Mouse (Mus musculus) liver, postnatal 0 days (tissue): ENCODE data around the gene Vezf1. TPM values are rescaled to one million over a fixed set of nuclear protein-coding genes. Genes with fewer than 3 reads are reported as not detected.

ENCODE experiments used
- ATAC-seq: fragments of 200-750 bp; cut with Nextera tagmentation; 2 replicates; pipeline ENCODE4 v1.8.0; 2017; ENCODE audit warnings: mild to moderate bottlenecking, moderate library complexity
- DNase-seq: peaks from one replicate; pipeline ENCODE4 v3.0.0-alpha.2; 2016
- H3K27ac ChIP-seq: fragments of 300-500 bp; sonication (generic); 2 replicates; pipeline ENCODE4 v1.5.1; 2014; ENCODE audit warnings: antibody characterized with exemption, moderate library complexity, mild to moderate bottlenecking, low read depth
- H3K27me3 ChIP-seq: fragments of 300-500 bp; sonication (generic); 2 replicates; pipeline ENCODE4 v1.6.1; 2014; ENCODE audit warnings: low read length, control low read depth, mixed read lengths; ENCODE audit not compliant: insufficient read depth
- H3K36me3 ChIP-seq: fragments of 300-500 bp; sonication (generic); replicated peaks from 2 replicates; pipeline ENCODE4 v1.6.1; 2014; ENCODE audit warnings: mild to moderate bottlenecking, control low read depth, low read length, moderate library complexity, mixed read lengths; ENCODE audit not compliant: insufficient read depth
- H3K4me1 ChIP-seq: fragments of 300-500 bp; sonication (generic); 2 replicates; pipeline ENCODE4 v1.6.1; 2014; ENCODE audit warnings: antibody characterized with exemption, mild to moderate bottlenecking, control low read depth; ENCODE audit not compliant: insufficient read depth
- H3K4me2 ChIP-seq: fragments of 300-500 bp; sonication (generic); 2 replicates; pipeline ENCODE4 v1.6.1; 2014; ENCODE audit warnings: low read depth, mild to moderate bottlenecking, low read length, moderate library complexity, mixed read lengths
- H3K4me3 ChIP-seq: fragments of 300-500 bp; sonication (generic); 2 replicates; pipeline ENCODE4 v1.5.1; 2014; ENCODE audit warnings: low read depth, low read length
- H3K9ac ChIP-seq: fragments of 300-500 bp; sonication (generic); replicated peaks from 2 replicates; pipeline ENCODE4 v1.6.1; 2014; ENCODE audit warnings: mild to moderate bottlenecking, moderate library complexity
- H3K9me3 ChIP-seq: fragments of 300-500 bp; sonication (generic); 2 replicates; pipeline ENCODE4 v1.6.1; 2016; ENCODE audit warnings: mild to moderate bottlenecking, control low read depth, low read length, mixed read lengths
- CTCF ChIP-seq: sonication (generic); IDR thresholded peaks from 2 replicates; pipeline ENCODE4 v1.5.1; 2016; ENCODE audit warnings: antibody characterized with exemption, low read depth
- EP300 ChIP-seq: IDR thresholded peaks from 2 replicates; pipeline ENCODE4 v1.6.1; 2016; ENCODE audit warnings: antibody characterized with exemption, low read depth, mild to moderate bottlenecking
- WGBS: fragments of 180-500 bp; shearing (Covaris S2); extraction: QIAGEN DNeasy Blood & Tissue Kit; methylation state at CpG from one replicate; pipeline ENCODE4 v1.1.7; 2014; ENCODE audit not compliant: insufficient replicate concordance; 5-methylcytosine and 5-hydroxymethylcytosine counted together
- polyA plus RNA-seq: library from polyadenylated mRNA; unstranded; fragments of >200 nt; fragmentation: Nextera tagmentation; extraction: Ambion mirVana; gene quantifications from 2 replicates; pipeline ENCODE4 v1.2.1, GENCODE M21; 2015

Vezf1 gene
- polyA plus RNA-seq, 1 experiment from 2014 or later, result 6.3 TPM

DNA sequence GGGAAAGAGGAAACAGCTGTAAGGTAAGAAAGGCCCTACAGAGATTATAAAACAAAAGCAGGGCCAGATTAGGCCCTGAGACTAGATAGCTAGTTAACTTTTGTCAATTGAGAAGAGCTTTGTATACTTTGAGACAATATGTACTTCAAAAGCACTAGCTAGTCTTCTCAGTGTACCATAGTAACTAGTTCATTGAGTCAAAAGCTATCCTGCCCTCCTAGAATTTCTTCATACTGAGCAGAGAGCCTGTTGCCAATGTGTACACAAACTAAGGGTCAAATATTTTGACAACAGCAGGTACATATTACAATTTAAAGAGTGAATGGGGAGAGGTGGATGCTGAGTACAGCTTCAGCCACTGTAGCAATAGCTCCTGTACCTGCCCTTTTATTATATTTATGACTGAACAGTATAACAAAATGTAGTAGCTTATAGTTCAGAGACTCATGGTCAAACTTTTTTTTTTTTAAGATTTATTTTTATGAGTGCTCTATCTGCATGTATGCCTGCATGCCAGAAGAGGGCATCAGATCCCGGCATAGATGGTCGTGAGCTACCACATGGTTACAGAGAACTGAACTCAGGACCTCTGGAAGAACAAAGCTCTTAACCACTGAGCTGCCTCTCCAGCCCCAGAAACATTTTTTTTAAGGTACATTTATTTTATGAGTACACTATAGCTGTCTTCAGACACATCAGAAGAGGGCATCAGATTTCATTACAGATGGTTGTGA is 6.0 kb upstream of the Vezf1 start:
- H3K9ac ChIP-seq, result no peak overlapping the region
- DNase-seq (no peak), ATAC-seq (peak; percentile 70)
- no peaks in the 10 kb centered on the region for H3K9me3 ChIP-seq
- H3K27ac ChIP-seq, result no peak overlapping the region
- no peaks in the 10 kb centered on the region for H3K36me3 ChIP-seq
- H3K4me1 ChIP-seq, result no peaks in the 10 kb centered on the region; the same call in 1 of the 2 replicates
- no peaks in the 10 kb centered on the region for H3K27me3 ChIP-seq
- 59% methylated on average over 2 of the region's 2 CpGs for WGBS
- no peak overlapping the region for H3K4me2 ChIP-seq
- peak; percentile 41 for TF ChIP-seq CTCF
- no peak for TF ChIP-seq EP300
- no peak overlapping the region for H3K4me3 ChIP-seq

DNA sequence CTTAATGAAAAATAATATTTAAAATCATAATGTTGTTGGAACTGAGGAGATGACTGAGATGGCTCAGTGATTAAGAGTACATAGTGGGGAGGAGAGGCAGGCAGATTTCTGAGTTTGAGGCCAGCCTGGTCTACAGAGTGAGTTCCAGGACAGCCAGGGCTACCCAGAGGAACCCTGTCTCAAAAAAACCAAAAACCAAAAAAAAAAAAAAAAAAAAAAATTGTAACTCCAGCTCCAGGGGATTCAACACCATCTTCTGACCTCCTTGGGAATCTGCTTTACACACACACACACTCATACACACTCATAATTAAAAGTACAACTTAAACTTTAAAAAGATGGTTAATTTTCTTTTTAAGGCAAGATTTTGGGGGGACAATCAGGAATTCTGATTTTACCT is 2.3 kb upstream of the Vezf1 start:
- H3K9ac ChIP-seq, result no peak overlapping the region
- ATAC-seq, result no peak

DNA sequence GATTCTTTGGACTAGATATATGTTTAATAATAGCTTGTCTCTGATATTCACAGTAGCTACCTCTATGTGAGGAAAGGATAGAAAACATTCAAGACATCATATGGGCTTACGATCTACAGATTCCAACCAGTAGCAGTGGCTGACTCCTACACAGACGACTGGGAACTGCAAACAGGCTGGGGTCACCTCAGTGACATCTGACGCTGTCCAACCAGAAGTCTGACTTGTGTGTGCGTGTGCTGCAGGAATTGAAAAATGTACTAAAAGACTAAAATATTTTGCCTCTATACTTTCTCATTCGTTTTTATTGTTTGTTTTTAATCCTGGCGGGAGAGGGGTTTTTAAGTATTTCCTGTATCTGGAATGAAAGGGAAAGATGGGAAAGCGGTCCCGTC is 891 bp upstream of the Vezf1 start:
- Histone ChIP-seq H3K36me3 (no peaks in the 10 kb centered on the region), H3K27me3 (no peaks in the 10 kb centered on the region), H3K4me2 (peak overlapping the region; percentile 98), H3K27ac (peak overlapping the region; percentile 92), H3K4me1 (peaks cover 29% of the 10 kb centered on the region), H3K9ac (peak overlapping the region; percentile 96), H3K4me3 (peak overlapping the region; percentile 98), H3K9me3 (no peaks in the 10 kb centered on the region)
- no peak for DNase-seq
- WGBS, result 5% methylated on average over 8 of the region's 8 CpGs
- no peak for ATAC-seq
- no peak for TF ChIP-seq CTCF
- no peak for TF ChIP-seq EP300

More for the DNA sequence above, 2.3 kb upstream of the Vezf1 start:
- no peak for DNase-seq
- Histone ChIP-seq H3K4me3 (no peak overlapping the region), H3K4me2 (no peak overlapping the region), H3K27me3 (no peaks in the 10 kb centered on the region), H3K36me3 (no peaks in the 10 kb centered on the region), H3K27ac (no peak overlapping the region), H3K4me1 (peaks cover 17% of the 10 kb centered on the region), H3K9me3 (no peaks in the 10 kb centered on the region)
- TF ChIP-seq CTCF (no peak), EP300 (no peak)

DNA sequence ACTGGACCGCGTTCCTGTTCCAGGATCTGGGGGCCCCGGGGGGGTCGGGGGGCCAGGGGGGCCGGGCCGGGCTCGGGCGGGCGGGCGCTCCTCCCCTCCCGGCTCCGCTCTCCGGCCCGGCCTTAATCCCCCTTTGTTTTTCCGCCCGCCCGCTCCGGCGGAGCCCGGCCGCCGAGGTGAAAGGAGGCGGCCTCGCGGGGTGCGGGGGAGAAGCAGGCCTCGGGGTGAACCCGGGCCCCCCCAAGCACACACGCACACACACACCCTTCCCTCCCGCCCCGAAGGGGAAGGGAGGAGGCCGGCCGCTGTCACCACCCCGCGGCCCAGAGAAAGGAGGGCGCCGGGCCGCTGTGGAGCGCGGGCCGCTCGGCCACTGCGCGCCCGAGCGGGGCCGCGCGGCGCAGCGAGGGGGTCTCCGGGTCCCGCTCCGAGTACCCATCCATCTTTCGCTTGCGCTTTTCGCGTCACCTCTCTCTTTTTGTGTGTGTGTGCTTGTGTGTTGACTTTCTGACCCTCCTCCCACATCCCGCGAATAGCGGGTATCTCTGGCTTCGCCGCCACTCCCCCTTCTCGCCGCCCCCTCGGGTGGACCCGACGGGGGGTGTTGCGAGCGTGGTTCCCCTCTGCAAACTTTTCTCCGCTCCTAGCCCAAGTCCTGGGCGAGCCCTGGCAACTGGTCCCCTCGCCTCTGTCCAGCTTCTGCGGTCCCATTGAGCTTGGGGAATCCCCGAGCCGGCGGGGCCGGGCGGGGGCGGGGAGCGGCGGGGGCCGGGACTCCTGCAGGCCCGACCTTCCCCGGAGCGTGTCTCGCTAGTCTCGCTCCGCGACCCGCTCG is 549 bp downstream of the Vezf1 start:
- Histone ChIP-seq H3K36me3 (peaks cover 4% of the 10 kb centered on the region), H3K9ac (peak overlapping the region; percentile 96), H3K4me2 (peak overlapping the region; percentile 98), H3K4me3 (peak overlapping the region; percentile 98), H3K27ac (peak overlapping the region; percentile 92), H3K9me3 (no peaks in the 10 kb centered on the region), H3K4me1 (peaks cover 29% of the 10 kb centered on the region), H3K27me3 (no peaks in the 10 kb centered on the region)
- DNase-seq (peak; percentile 75), ATAC-seq (peak; percentile 72)
- TF ChIP-seq CTCF (no peak), EP300 (no peak)
- 2% methylated on average over 61 of the region's 92 CpGs for WGBS

DNA sequence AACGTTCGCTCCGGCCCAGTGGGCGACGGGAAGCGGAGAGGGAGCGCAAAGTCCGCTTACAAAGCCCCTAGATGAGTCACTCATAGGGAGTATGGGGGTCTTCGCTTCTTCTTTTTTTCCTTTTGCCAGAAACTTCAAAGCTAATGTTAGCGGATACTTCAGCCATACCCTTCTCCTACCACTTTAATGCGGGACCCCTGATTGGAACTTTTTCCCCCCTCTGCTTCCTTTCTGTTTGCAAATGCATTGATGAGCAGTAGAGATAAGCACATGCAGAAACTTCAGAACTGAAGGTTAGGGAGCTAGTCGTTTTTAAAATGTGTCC is 1.1 kb downstream of the Vezf1 start:
- WGBS, result under 1% methylated on average over 12 of the region's 12 CpGs
- Histone ChIP-seq H3K36me3 (peaks cover 7% of the 10 kb centered on the region), H3K4me1 (peaks cover 29% of the 10 kb centered on the region), H3K27me3 (no peaks in the 10 kb centered on the region), H3K9ac (peak overlapping the region; percentile 96), H3K4me3 (peak overlapping the region; percentile 98), H3K9me3 (no peaks in the 10 kb centered on the region), H3K4me2 (peak overlapping the region; percentile 98), H3K27ac (0 out of 2 replicates have a peak overlapping the region, but pooled peaks have one; percentile 92)
- DNase-seq (no peak), ATAC-seq (no peak)
- TF ChIP-seq CTCF, result no peak
- TF ChIP-seq EP300, result no peak

DNA sequence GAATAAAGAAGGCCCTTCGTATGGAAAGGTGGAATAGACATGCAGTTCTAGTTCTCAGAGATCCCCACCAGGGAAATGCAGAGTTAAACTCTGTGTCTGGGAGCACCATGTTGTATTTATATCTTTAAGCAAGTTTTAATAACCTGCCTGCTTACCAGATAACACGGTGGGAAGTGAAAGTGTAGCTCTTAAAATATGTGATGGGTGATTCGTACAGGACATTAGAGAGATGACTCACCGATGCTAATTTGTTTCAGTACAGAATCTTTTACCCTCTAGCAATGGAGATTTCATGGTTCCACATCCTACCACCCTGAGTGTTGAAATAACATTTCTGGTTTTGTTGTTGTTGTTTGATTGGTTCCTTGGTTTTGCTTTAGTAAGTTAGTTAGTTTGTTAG is 2.3 kb downstream of the Vezf1 start:
- DNase-seq (no peak), ATAC-seq (no peak)
- TF ChIP-seq EP300, result no peak
- no peak for TF ChIP-seq CTCF
- Histone ChIP-seq H3K4me2 (peak overlapping the region; percentile 22; the same call in 1 of the 2 replicates), H3K27ac (no peak overlapping the region), H3K4me1 (peaks cover 29% of the 10 kb centered on the region), H3K9me3 (no peaks in the 10 kb centered on the region), H3K4me3 (no peak overlapping the region), H3K36me3 (peaks cover 16% of the 10 kb centered on the region), H3K27me3 (no peaks in the 10 kb centered on the region), H3K9ac (no peak overlapping the region)
- WGBS, result 46% methylated on average over 4 of the region's 4 CpGs
